Mouse (Mus musculus): ENCODE measurements around the gene Nod1. TPM values are rescaled to one million over a fixed set of nuclear protein-coding genes. Genes with fewer than 3 reads are reported as not detected.
"Not testable (repeated sequence)": the region's sequence is repeated elsewhere in the genome, so short reads cannot be mapped to it uniquely, and the experiment has no call there.

The Nod1 gene
- polyA plus RNA-seq, 1 experiment: 30.7 TPM

DNA sequence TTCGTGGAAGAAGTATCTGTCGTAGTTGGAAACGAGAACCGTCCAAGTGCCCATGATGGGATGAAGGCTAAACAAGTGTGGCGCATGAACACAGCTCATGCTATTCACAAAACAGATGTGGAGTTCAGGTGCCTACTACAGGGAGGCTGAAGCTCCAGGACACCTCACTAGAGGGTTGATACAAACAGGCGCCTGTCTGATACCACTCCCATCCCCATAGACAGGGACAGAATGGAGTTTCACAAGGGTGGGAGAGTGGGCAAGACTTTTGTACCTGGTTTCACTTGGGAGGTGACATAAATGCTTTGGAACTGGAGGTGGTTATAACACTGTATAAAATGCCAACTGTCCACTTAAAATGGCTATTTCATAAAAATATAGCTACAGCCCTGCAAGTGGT is 7.0 kb upstream of the Nod1 start:
- DNase-seq (ENCODE audit: low read depth): no peak

DNA sequence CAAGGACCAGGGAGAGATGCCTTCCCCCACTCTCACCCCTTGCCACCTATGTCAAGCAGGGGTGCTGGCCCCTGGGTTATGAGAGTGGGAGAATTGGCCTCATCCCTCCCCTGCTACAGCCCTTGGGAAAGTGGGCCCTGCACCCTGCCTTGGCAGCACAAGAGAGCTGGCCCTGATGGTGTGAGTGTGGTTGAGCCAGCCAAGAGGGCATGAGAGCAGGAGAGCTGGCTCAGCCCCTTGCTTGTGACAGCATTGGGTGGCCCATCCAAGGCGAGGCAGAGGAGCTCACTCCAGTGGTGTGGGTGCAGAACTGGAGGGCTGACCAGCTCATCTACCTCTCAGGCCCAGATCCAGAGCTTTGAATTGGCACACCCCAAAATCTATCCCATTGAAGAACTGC is 3.2 kb upstream of the Nod1 start:
- DNase-seq (ENCODE audit: low read depth): no peak

DNA sequence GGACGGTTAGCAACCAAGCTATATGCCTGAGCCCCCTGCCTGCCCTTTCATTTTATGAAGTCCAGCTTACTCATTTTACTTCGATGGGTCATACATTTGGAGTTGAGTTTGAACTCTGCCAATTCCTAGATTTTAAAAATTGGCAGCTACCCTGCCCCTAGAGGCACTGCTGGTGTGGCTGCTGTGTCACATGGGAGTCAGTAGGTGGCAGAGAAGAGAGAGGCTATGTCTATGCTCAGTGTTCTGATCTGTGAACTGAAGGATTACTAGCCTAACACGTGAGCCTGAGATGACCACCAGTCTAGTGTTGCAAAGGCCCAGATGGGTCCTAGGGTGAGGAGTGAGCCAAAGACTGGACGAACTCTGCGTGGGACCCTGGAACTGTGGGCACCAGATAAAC is 2.1 kb upstream of the Nod1 start:
- no peak for DNase-seq (ENCODE audit: low read depth)

DNA sequence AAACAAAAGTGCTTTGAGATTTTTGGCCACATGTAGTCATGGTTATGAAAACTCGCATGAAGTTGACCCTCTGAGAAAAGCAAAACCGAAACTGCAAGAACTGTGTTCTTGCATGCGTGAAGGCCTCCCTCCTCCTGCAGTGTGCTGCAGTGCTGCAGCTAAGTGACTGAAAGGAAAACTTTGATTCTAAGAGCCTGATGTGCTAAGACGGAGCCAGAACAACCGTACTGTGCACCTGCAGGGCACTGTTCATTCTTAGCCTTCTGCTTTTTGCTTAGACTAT is 458 bp upstream of the Nod1 start:
- DNase-seq (ENCODE audit: low read depth): no peak

DNA sequence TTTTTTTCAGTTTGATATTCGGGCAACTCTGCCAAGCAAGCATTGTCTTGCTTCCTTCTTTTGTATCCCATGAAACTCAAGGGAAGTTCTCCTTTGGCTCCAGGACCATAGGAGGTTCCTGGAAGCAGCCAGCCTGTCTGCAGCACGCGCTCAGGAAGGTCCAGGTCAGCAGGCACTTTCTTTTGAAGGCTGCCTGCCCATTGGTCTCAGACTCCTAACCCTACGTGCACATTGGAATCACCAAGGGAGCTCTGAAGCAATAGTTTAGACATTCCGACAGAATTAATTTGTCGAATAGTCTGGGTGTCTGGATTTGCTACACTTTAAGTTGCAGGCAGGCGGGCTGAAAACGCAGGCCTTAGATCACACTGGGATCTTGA is 691 bp downstream of the Nod1 start:
- no peak for DNase-seq (ENCODE audit: low read depth)

DNA sequence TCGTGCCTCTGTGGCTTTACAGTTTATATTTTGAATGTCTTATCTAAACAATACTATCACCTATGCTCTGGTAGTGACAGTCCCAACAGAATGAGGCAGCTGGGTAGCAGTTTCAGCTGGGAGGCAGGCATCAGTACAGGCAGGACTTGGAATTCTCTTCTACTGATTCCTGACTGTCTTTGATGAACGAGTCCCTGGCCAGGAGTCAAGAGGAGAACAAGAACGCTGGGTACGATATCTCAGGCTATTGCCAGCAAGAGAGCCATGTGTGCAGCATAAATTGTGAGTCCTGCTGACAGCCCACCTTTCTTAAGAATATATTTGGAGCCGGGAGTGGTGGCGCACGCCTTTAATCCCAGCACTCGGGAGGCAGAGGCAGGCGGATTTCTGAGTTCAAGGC is 1.9 kb downstream of the Nod1 start:
- DNase-seq (ENCODE audit: low read depth): no peak

DNA sequence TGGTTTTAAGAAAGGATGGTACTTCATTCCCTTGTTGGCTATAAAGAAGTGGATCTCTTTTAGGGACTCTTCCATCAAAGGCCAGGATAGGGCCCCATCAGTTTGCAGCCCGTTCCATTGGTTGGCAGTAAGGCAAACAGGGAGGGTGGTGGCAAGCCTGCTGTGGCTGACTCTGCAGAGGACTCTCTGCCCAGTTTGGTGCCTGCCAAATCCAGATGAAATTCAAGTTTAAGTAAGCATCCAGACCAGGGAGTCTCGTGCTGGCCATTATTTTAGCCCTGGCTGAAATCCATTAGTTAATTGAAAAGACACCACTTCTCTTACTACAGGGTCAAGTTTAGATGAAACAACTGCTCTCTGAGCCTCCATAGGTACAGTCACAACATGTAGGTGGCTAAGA is 2.6 kb downstream of the Nod1 start:
- no peak for DNase-seq (ENCODE audit: low read depth)

DNA sequence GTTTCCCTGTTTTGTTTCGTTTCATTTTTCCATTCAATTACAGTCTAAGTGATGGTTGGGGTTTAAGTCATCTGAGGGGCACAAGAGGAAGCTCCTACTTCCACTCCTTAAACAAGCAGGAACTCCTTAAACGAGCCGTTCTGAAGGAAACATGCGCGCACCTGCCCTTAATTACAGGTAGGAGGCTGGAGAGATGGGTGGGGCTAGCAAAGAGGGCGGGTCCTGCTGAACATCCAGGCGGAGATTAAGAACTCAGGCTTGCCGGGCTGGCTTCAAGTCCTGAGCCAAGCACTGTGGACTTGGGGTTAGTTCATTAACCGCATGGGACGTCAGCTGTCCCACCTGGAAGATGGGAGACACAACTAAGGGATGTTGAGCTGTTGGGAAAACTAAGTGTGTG is 4.8 kb downstream of the Nod1 start:
- no peak for DNase-seq (ENCODE audit: low read depth)

DNA sequence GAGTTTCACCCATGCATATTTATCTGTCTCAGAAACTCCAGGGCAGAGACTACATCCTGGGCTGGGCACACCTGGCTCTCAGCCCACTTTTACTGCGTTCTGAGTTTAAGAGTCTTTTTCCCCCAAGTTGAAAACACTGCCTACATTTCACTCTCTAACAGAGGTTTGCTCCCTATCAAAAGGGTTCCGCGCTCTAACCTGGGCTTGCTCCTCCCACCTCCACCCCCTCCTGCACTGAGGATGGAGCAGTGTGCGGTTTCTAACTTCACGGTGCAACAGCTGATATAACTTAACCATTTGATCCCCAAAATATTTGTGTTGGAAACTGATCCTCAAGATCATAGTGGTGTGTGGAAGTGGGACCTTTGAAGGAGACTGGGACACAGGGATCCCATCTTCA is 7.2 kb downstream of the Nod1 start:
- no peak for DNase-seq (ENCODE audit: low read depth)

DNA sequence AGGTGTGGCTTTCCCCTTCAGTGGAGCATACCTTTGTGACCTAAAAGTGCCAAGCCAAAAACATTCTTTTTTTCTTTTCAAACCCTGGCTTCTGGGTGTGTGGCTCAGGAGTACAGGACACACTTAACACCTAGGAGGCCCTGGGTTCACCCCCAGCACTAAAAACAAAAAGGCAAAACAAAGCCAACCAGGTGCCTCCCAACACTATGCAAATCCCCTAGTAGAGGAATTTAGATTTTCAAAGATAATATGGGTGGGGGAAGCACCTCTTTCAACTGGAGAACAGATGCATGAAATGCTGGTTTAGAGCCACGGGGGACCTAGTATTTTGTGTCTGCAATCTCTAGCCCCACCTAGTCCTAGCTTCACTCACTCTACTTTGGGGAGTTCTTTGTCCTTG is 7.7 kb downstream of the Nod1 start:
- no peak for DNase-seq (ENCODE audit: low read depth)

DNA sequence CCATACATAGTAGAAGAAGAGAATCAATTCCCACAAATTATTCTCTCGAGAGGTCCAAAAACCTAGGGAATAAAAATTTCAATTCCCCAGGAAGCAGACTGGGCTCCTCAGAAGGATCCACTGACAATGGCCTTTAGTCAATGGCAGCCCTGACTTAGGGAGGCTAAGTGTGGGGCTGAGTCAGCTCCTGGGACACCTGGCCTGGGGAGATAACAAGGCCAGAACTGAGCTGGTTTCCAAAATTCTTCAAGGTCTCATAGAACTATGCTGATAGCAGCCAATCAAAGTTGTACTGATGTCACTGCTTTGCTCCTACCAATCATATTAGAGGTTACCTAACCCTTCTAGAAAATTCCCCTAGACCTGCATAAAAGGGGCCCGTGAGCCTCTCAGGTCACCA is 8.8 kb downstream of the Nod1 start:
- DNase-seq (ENCODE audit: low read depth): no peak

DNA sequence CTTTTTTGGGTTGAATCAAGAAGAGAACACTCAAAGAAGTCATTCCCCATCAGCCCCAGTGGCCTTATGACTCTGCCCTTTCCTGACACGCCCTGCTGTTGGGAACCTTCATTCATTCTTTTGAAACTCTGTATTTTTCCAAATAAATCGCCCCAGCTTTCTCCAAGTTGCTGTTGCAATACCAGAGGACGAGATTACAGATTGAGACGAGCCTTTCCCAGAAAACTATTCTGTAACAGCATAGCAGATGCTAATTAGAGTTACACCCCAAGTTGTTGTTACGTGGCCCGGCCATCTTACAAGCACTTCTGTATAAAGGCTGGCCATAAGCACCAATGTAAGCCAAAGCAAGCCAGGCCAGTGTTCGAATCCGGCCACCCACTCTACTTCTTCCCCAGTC is 14.8 kb downstream of the Nod1 start:
- no peak for DNase-seq (ENCODE audit: low read depth)

DNA sequence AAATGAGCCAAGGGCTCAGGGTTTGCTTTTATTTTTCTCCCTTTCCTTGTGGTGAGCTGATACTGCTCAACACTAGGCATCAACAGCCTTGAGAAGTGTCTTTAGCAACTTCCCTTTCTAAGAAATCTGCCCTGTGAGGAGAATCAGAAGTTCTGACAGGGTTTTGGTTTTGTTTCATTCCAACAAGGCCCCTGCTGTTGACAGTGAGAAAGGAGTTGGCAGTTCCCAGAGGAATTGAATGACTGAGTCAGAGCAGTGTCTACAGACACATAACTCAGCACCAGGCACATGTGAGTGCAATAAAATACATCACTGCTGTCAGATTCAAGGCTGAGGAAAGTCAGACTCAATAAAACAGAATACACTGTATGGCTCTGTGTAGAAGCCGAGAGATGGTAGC is 16.0 kb downstream of the Nod1 start:
- DNase-seq (ENCODE audit: low read depth): no peak

DNA sequence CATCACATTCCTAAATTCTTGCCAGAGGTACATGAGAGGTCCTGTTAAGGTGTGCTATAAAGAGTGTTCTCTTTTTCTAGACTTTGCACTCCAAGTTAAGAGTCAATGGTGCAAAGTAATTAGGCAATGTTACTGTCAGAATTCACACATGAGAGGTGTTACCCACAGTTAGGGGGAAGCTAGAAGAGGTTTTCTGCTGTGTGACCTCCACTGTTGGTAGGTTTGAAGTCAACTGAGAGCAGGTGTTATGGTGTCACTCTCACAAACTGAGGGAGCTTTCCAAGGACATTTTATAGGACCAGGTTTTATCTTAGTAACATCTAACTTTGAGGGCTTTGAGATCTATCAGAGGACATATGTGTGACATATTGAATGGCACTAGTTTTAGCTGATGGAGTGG is 16.5 kb downstream of the Nod1 start:
- DNase-seq (ENCODE audit: low read depth): no peak

DNA sequence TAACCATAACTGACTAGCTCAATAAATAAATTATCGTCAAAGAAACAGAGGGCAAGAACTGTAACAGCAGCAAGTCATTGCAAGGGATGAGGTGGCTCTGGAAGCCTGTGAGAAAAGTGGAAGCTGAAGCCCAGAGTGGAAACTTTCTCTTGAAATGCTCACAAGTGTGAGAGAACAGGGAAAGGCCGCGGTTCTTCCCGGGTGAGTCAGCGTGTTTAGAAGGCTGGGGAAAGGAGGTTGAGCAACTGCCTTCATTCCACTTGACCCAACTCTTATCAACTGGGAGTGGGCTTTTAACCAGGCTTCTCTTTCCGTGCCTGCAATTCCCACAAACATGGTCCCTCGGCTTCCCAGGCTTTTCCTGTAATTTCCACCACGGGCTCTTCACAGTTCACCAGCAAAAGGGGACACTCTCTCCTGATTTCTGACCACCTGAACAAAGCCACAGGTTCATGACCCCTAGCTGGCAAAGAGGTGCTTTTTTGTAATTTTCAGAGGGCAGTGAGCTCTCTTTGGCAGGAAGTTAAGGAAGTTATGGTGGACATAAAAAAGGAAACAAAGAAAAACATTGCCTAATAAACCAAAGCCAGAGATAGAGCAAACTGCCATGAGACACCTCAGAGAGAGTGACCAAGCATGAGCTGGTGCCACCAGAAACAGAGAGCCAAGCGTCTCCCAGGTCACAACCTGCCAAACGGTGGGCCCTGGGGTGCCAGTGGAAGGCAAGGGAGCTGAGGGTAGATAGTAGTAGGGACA is 17.6 kb downstream of the Nod1 start:
- no peak for DNase-seq (ENCODE audit: low read depth)

DNA sequence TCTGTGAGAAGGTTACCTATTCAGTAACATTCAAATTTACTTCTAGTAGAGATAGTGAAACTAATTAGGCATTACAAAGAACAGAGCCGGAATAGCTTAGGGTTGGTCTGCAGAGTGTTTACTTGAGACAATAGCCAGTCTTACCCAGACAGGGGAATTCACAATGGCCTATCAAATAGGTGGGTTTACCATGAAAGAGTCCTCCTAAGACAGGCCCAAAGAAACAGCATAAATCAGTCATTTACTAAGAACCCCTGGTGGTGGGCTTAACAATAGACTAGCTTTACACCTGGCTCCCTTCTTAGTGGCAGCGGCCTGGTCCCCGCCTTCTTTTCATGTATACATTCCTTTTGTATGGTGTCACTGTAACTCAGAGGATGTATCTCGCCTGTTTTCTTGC is 19.0 kb downstream of the Nod1 start:
- DNase-seq (ENCODE audit: low read depth): not testable (repeated sequence)

DNA sequence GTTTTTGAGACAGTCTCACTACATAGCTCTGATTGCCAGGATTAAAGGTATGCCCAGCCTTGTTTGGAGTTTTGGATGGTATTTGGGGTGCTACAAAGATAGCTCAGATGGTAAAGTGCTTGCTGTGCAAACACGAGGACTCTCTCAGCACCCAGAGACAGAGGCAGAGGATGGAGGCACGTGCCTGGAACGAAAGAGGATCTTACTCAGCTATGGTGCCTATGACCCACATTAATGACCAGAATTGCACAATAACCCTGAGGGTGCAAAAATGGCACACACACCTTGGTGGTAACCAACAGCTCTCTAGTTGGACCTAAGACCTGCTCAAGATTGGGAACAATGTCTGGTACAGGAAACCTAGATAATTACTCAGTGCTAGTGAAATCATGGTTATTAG is 19.9 kb downstream of the Nod1 start:
- DNase-seq (ENCODE audit: low read depth): no peak

DNA sequence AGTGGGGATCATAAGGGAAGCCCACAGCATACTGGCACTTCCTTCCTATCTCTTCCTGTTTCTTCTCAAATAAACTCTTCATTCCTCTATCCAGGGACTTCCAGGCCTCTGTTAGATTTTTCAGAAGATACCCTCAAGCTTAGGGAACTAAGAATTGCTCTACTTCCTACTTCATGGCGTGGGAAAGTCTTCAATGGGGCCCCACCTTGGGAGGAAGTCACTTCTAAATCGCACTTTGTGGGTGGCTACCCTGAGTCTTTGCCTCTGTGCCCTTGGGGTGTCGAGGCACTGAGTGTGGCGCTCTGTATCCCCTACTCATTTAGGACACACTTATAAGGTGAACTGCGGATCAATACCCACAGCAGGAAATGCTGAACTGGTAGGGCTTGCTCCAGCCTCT is 23.7 kb downstream of the Nod1 start:
- DNase-seq (ENCODE audit: low read depth): no peak

DNA sequence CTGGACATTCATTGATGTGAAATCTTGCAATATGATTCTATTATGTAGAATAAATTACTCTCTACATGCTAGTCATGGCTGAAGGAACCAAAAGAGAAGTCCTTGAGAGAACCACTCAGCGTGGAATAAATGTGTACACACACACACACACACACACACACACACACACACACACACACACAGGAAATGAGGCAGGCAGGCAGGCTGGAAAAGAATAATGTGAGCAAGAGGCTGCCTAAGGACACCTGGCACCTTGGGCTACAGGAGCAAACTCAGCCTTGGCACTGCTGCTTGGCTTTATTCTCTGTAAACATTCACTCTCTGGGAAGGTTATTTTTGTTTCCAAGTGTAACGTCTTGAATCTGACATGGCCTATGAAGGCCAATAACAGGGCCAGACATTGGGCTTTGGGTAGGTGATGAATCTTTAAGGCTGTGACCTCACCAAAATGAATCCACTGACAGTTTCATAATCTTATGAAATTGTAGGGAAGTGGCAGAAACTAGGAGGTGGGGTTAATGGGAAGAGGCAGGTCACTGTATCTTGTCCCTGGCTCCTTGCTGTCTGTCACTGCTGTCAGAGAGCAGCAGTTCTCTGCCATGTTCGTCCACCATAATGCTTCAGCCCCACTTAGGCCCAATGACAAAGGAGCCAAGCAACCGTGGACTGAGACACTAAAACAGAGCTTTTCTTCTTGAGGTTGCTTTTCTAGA is 26.0 kb downstream of the Nod1 start:
- DNase-seq (ENCODE audit: low read depth): no peak

DNA sequence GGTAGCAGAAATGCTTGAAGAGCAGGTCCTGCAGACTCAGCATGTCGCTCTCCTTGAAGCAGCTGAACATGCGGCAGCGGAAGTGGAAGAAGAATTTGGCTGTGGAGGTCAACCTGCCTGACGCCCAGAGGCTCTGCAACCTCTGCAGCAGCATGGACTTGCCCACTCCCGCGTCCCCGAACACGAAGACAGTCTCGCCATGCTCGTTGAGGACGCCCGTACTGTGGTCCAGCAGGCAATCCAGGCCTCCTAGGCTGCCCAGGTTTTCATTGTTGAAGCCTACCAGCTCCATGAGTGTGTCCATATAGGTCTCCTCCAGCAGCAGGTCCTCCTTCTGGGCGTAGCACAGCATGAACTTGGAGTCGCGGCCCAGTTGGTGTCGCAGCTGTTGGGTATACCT is 27.9 kb downstream of the Nod1 start:
- DNase-seq (ENCODE audit: low read depth): no peak

DNA sequence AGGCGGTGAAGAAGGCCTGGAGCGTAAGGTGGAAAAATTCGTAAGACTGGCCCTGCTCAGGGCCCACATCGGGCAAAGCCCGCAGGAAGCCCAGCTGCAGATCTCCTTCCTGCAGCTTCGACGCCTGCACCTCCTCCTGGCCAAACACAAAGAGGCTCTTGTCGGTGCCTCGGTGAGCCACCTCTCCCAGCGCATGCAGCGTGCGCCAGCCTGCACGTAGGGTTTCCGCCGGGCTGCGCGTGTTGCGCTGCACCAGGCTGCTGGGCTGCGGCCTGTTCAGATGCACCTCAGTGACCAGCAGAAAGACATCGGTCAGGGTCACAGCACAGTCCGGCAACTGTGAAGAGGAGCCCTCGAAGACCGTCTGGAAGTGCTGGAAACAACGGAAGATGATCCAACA is 28.7 kb downstream of the Nod1 start:
- DNase-seq (ENCODE audit: low read depth): no peak

DNA sequence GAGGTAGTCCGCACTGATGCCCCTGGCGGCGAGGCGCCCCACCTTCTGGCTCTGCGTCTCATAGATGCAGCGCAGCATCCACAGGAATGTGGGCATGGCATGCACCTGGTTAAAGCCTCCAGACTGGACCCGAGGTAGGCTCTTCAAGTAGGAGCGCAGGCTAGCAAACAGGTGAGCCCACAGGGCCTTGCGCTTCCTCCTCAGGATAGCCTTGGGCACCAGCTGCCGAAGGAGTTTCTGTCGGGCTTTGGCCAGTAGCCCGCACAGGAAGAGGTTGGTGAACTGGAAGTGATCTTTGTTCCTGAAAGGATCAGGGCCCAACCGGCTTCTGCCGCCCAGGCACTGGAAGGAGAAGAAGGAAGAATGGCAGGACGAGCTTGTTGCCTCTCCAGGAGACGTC is 29.1 kb downstream of the Nod1 start:
- no peak for DNase-seq (ENCODE audit: low read depth)

DNA sequence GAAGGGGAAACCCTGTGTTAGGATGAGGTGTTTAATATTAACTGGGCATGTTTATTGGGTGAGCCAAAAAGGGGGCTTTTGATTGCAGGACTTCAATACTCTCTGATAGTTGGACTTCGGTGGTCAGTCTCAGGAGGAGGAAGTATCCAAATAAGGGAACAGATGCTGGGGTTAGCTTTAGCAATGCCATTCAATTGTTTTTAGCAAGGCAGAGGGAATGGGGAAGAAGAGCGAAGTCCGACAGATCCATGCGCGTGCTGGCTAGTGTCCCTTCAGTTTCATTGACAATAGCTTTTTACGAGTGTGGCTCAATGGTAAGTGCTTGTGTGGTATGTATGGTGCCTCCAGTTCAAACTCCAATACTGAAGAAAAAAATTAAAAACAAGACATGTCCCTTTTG is 31.3 kb downstream of the Nod1 start:
- DNase-seq (ENCODE audit: low read depth): no peak

DNA sequence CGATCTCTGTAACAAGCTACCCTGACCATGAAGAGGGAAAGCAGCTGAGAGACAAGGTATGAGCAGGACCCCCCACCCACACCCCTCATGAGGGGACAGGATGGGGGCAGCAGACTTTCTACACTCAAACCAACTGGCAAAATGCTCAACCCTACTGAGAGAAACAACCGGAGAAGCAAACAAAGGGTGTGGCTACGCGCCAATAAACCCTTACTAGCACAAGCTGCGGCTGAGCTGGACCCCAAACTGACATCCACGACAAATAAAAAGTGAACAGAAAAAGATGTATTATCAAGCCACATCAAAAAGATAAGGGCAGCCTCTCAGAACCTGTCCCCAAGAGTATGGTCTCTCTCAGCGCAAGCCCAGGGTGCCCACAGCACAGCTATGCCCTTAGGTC is 32.3 kb downstream of the Nod1 start:
- DNase-seq (ENCODE audit: low read depth): no peak

All from gonadal fat pad, adult 2 months (tissue).